Mouse (Mus musculus): ENCODE results near the gene Pde9a. TPM values are rescaled to one million over a fixed set of nuclear protein-coding genes. Genes with fewer than 3 reads are reported as not detected.

The Pde9a gene
- polyA plus RNA-seq, 1 experiment from 2014 or later: 32.5 TPM

Other genes starting within 250 kb of the Pde9a start
- gene Tff2, start 241.9 kb upstream of the Pde9a start, polyA plus RNA-seq (2015; fragmentation: Nextera tagmentation; extraction: Ambion mirVana): not detected in 2 replicates
- not detected in 2 replicates for gene Tff1, start 220.9 kb upstream of the Pde9a start, polyA plus RNA-seq (2015; fragmentation: Nextera tagmentation; extraction: Ambion mirVana)
- not detected in 2 replicates for gene Tmprss3, start 187.2 kb upstream of the Pde9a start, polyA plus RNA-seq (2015; fragmentation: Nextera tagmentation; extraction: Ambion mirVana)
- 0.36 and 0.50 TPM in 2 replicates for gene Ubash3a, start 178.3 kb upstream of the Pde9a start, polyA plus RNA-seq (2015; fragmentation: Nextera tagmentation; extraction: Ambion mirVana)
- gene Rsph1, start 108.8 kb upstream of the Pde9a start, polyA plus RNA-seq (2015; fragmentation: Nextera tagmentation; extraction: Ambion mirVana): 0.48 and 0.59 TPM in 2 replicates
- 1.3 and 1.8 TPM in 2 replicates for gene Slc37a1, start 99.4 kb upstream of the Pde9a start, polyA plus RNA-seq (2015; fragmentation: Nextera tagmentation; extraction: Ambion mirVana)
- 38.3 and 41.4 TPM in 2 replicates for gene Wdr4, start 133.8 kb downstream of the Pde9a start, polyA plus RNA-seq (2015; fragmentation: Nextera tagmentation; extraction: Ambion mirVana)
- gene Ndufv3, start 133.9 kb downstream of the Pde9a start, polyA plus RNA-seq (2015; fragmentation: Nextera tagmentation; extraction: Ambion mirVana): 239 and 242 TPM in 2 replicates
- 30.4 and 37.7 TPM in 2 replicates for gene Pknox1, start 178.5 kb downstream of the Pde9a start, polyA plus RNA-seq (2015; fragmentation: Nextera tagmentation; extraction: Ambion mirVana)

All from limb, embryonic 13.5 days (tissue).